Mouse (Mus musculus): ENCODE data around the gene Tmem128. TPM values are rescaled to one million over a fixed set of nuclear protein-coding genes. Genes with fewer than 3 reads are reported as not detected.
A peak's percentile ranks its signal among the peaks of the same experiment; 100 is the strongest.

The Tmem128 gene
- 23.4 and 23.9 TPM in 2 replicates for polyA plus RNA-seq (2011; ENCODE audit: insufficient read depth, insufficient read length, low read depth, missing spikeins)

- TF ChIP-seq EP300 (IDR thresholded peaks at IDR 0.05; ENCODE audit: insufficient read depth, low read depth, low read length) = 0 out of 2 replicates have a peak, but pooled peaks have one; percentile 9
- TF ChIP-seq CTCF (IDR thresholded peaks at IDR 0.05; ENCODE audit: low read depth, low read length) = no peak
- Histone ChIP-seq H3K4me1 (ENCODE audit: control insufficient read depth, insufficient read depth, low read length) (no peaks in the 10 kb centered on the region), H3K9ac (ENCODE audit: low read depth, poor library complexity, severe bottlenecking) (peak within 1 kb of the TSS; percentile 84), H3K4me3 (ENCODE audit: low read depth, low read length) (peak within 1 kb of the TSS; percentile 77), H3K27ac (ENCODE audit: insufficient read depth, low read length) (no peak within 1 kb of the TSS), H3K9me3 (replicated peaks; ENCODE audit: control insufficient read depth, insufficient read depth, low read length, poor library complexity, severe bottlenecking) (no peaks in the 10 kb centered on the region), H3K36me3 (ENCODE audit: control insufficient read depth, insufficient read depth, low read length, poor library complexity, severe bottlenecking) (no peaks in the 10 kb centered on the region), H3K27me3 (ENCODE audit: control insufficient read depth, insufficient read depth, low read length, poor library complexity, severe bottlenecking) (no peaks in the 10 kb centered on the region)
Observed at GRCm38 (mm10) chr5:38260107-38260682, at the start of gene Tmem128. Gene Tmem128, plus strand, starts transcription at chr5:38260185.

- H3K4me3 ChIP-seq (ENCODE audit: low read depth, low read length) = no peak overlapping the region
- TF ChIP-seq EP300 (IDR thresholded peaks at IDR 0.05; ENCODE audit: insufficient read depth, low read depth, low read length) (no peak), CTCF (IDR thresholded peaks at IDR 0.05; ENCODE audit: low read depth, low read length) (no peak), POLR2A (IDR thresholded peaks at IDR 0.05; ENCODE audit: insufficient read depth, low read length) (no peak)
- no peaks in the 10 kb centered on the region for H3K27me3 ChIP-seq (ENCODE audit: control insufficient read depth, insufficient read depth, low read length, poor library complexity, severe bottlenecking)
- H3K9ac ChIP-seq (ENCODE audit: low read depth, poor library complexity, severe bottlenecking) = no peak overlapping the region
- peaks cover 6% of the 10 kb centered on the region; the same call in 1 of the 2 replicates for H3K36me3 ChIP-seq (ENCODE audit: control insufficient read depth, insufficient read depth, low read length, poor library complexity, severe bottlenecking)
- H3K9me3 ChIP-seq (replicated peaks; ENCODE audit: control insufficient read depth, insufficient read depth, low read length, poor library complexity, severe bottlenecking) = no peaks in the 10 kb centered on the region
- H3K4me1 ChIP-seq (ENCODE audit: control insufficient read depth, insufficient read depth, low read length) = no peaks in the 10 kb centered on the region
- no peak overlapping the region for H3K27ac ChIP-seq (ENCODE audit: insufficient read depth, low read length)
Observed at GRCm38 (mm10) chr5:38211691-38212090, 48.3 kb upstream of the Tmem128 start.

- Histone ChIP-seq H3K27me3 (ENCODE audit: control insufficient read depth, insufficient read depth, low read length, poor library complexity, severe bottlenecking) (no peaks in the 10 kb centered on the region), H3K9ac (ENCODE audit: low read depth, poor library complexity, severe bottlenecking) (no peak overlapping the region), H3K36me3 (ENCODE audit: control insufficient read depth, insufficient read depth, low read length, poor library complexity, severe bottlenecking) (peaks cover 6% of the 10 kb centered on the region; the same call in 1 of the 2 replicates), H3K4me1 (ENCODE audit: control insufficient read depth, insufficient read depth, low read length) (no peaks in the 10 kb centered on the region), H3K9me3 (replicated peaks; ENCODE audit: control insufficient read depth, insufficient read depth, low read length, poor library complexity, severe bottlenecking) (no peaks in the 10 kb centered on the region), H3K27ac (ENCODE audit: insufficient read depth, low read length) (no peak overlapping the region), H3K4me3 (ENCODE audit: low read depth, low read length) (no peak overlapping the region)
- TF ChIP-seq POLR2A (IDR thresholded peaks at IDR 0.05; ENCODE audit: insufficient read depth, low read length) = no peak
- TF ChIP-seq CTCF (IDR thresholded peaks at IDR 0.05; ENCODE audit: low read depth, low read length) = no peak
- TF ChIP-seq EP300 (IDR thresholded peaks at IDR 0.05; ENCODE audit: insufficient read depth, low read depth, low read length) = no peak
Observed at GRCm38 (mm10) chr5:38213009-38213408, 47.0 kb upstream of the Tmem128 start.

- TF ChIP-seq POLR2A (IDR thresholded peaks at IDR 0.05; ENCODE audit: insufficient read depth, low read length) = no peak
- TF ChIP-seq CTCF (IDR thresholded peaks at IDR 0.05; ENCODE audit: low read depth, low read length) = no peak
- no peak for TF ChIP-seq EP300 (IDR thresholded peaks at IDR 0.05; ENCODE audit: insufficient read depth, low read depth, low read length)
- H3K4me3 ChIP-seq (ENCODE audit: low read depth, low read length) = peak overlapping the region; percentile 78
- peak overlapping the region; percentile 81 for H3K9ac ChIP-seq (ENCODE audit: low read depth, poor library complexity, severe bottlenecking)
- no peaks in the 10 kb centered on the region for H3K4me1 ChIP-seq (ENCODE audit: control insufficient read depth, insufficient read depth, low read length)
- no peaks in the 10 kb centered on the region for H3K27me3 ChIP-seq (ENCODE audit: control insufficient read depth, insufficient read depth, low read length, poor library complexity, severe bottlenecking)
- peaks cover 10% of the 10 kb centered on the region for H3K36me3 ChIP-seq (ENCODE audit: control insufficient read depth, insufficient read depth, low read length, poor library complexity, severe bottlenecking)
- H3K9me3 ChIP-seq (replicated peaks; ENCODE audit: control insufficient read depth, insufficient read depth, low read length, poor library complexity, severe bottlenecking) = no peaks in the 10 kb centered on the region
- H3K27ac ChIP-seq (ENCODE audit: insufficient read depth, low read length) = no peak overlapping the region
Observed at GRCm38 (mm10) chr5:38219771-38220307, 40.1 kb upstream of the Tmem128 start.

GRCm38 (mm10) chr5:38220328-38220912 lies 39.6 kb upstream of the Tmem128 start, which contains the start of the genes Zbtb49 and Lyar:
Gene Zbtb49, minus strand, starts transcription at chr5:38220457.
Gene Lyar, plus strand, starts transcription at chr5:38220470.
- H3K9me3 ChIP-seq (replicated peaks; ENCODE audit: control insufficient read depth, insufficient read depth, low read length, poor library complexity, severe bottlenecking) = no peaks in the 10 kb centered on the region
- TF ChIP-seq EP300 (IDR thresholded peaks at IDR 0.05; ENCODE audit: insufficient read depth, low read depth, low read length) (no peak), POLR2A (IDR thresholded peaks at IDR 0.05; ENCODE audit: insufficient read depth, low read length) (peak; percentile 40), CTCF (IDR thresholded peaks at IDR 0.05; ENCODE audit: low read depth, low read length) (no peak)
- no peaks in the 10 kb centered on the region for H3K4me1 ChIP-seq (ENCODE audit: control insufficient read depth, insufficient read depth, low read length)
- H3K27me3 ChIP-seq (ENCODE audit: control insufficient read depth, insufficient read depth, low read length, poor library complexity, severe bottlenecking) = no peaks in the 10 kb centered on the region
- peaks cover 12% of the 10 kb centered on the region for H3K36me3 ChIP-seq (ENCODE audit: control insufficient read depth, insufficient read depth, low read length, poor library complexity, severe bottlenecking)
- no peak within 1 kb of the TSS for H3K27ac ChIP-seq (ENCODE audit: insufficient read depth, low read length)
- peak within 1 kb of the TSS; percentile 87 for H3K4me3 ChIP-seq (ENCODE audit: low read depth, low read length)
- peak within 1 kb of the TSS; percentile 81 for H3K9ac ChIP-seq (ENCODE audit: low read depth, poor library complexity, severe bottlenecking)

GRCm38 (mm10) chr5:38235422-38235821 lies 24.6 kb upstream of the Tmem128 start:
- H3K9me3 ChIP-seq (replicated peaks; ENCODE audit: control insufficient read depth, insufficient read depth, low read length, poor library complexity, severe bottlenecking) = no peaks in the 10 kb centered on the region
- no peak overlapping the region for H3K4me3 ChIP-seq (ENCODE audit: low read depth, low read length)
- peak; percentile 86 for TF ChIP-seq CTCF (IDR thresholded peaks at IDR 0.05; ENCODE audit: low read depth, low read length)
- TF ChIP-seq POLR2A (IDR thresholded peaks at IDR 0.05; ENCODE audit: insufficient read depth, low read length) = no peak
- no peak for TF ChIP-seq EP300 (IDR thresholded peaks at IDR 0.05; ENCODE audit: insufficient read depth, low read depth, low read length)
- no peak overlapping the region for H3K9ac ChIP-seq (ENCODE audit: low read depth, poor library complexity, severe bottlenecking)
- no peaks in the 10 kb centered on the region for H3K27me3 ChIP-seq (ENCODE audit: control insufficient read depth, insufficient read depth, low read length, poor library complexity, severe bottlenecking)
- H3K36me3 ChIP-seq (ENCODE audit: control insufficient read depth, insufficient read depth, low read length, poor library complexity, severe bottlenecking) = peaks cover 31% of the 10 kb centered on the region
- H3K27ac ChIP-seq (ENCODE audit: insufficient read depth, low read length) = no peak overlapping the region
- no peaks in the 10 kb centered on the region for H3K4me1 ChIP-seq (ENCODE audit: control insufficient read depth, insufficient read depth, low read length)
